Mouse (Mus musculus) cortical plate, adult 2 months (tissue): ENCODE measurements around the gene Ccdc185. TPM values are rescaled to one million over a fixed set of nuclear protein-coding genes. Genes with fewer than 3 reads are reported as not detected.

Experiments
- H3K27ac ChIP-seq: fragments of 200-500 bp; 2 replicates; pipeline ENCODE4 v1.5.1; 2012; ENCODE audit warnings: low read length, control low read depth, inconsistent platforms; ENCODE audit not compliant: insufficient read depth
- H3K4me1 ChIP-seq: fragments of 200-500 bp; 2 replicates; pipeline ENCODE4 v1.6.1; 2011; ENCODE audit warnings: low read length; ENCODE audit not compliant: control insufficient read depth, insufficient read depth
- H3K4me3 ChIP-seq: fragments of 200-500 bp; 2 replicates; pipeline ENCODE4 v1.5.1; 2011; ENCODE audit warnings: mild to moderate bottlenecking, low read length, control low read depth; ENCODE audit not compliant: insufficient read depth
- CTCF ChIP-seq: fragments of 200-500 bp; IDR thresholded peaks from 2 replicates; pipeline ENCODE4 v1.5.1; 2011; ENCODE audit warnings: mild to moderate bottlenecking, control low read depth, low read length; ENCODE audit not compliant: insufficient read depth; ENCODE audit errors: extremely low read depth
- POLR2A ChIP-seq: fragments of 200-500 bp; IDR thresholded peaks from 2 replicates; pipeline ENCODE4 v1.6.1; 2011; ENCODE audit warnings: mild to moderate bottlenecking, low read length, control low read depth; ENCODE audit not compliant: insufficient read depth; ENCODE audit errors: extremely low read depth
- polyA plus RNA-seq: library from polyadenylated mRNA; depleted of rRNA; stranded (reverse); fragments of >200 nt; gene quantifications from 2 replicates; pipeline ENCODE4 v1.2.3, GENCODE M21; 2012

The Ccdc185 gene
- polyA plus RNA-seq, 1 experiment, result not detected

DNA sequence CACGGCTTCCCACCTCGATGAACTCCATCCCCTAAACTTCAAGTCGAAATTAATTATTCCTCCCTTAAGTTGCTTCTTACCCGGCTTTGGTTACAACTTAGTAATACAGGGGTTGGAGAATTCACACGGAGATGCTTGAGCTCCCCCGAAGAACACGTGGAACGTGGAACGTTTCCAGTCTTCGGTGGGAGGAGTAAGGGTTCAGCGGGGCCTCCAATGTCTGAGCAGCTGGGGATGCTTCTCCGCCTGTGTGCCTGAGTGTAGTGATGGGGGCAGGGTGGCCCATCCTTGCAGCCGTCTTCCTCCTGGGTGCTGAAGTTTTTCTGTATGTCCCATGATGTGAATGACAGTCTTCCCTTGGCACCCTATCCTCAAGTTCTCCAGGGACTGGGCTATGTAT, 29.2 kb upstream of the Ccdc185 start:
- no peak overlapping the region for H3K27ac ChIP-seq
- no peak overlapping the region for H3K4me3 ChIP-seq
- peaks cover 2% of the 10 kb centered on the region for H3K4me1 ChIP-seq
- TF ChIP-seq CTCF, result no peak
- no peak for TF ChIP-seq POLR2A

DNA sequence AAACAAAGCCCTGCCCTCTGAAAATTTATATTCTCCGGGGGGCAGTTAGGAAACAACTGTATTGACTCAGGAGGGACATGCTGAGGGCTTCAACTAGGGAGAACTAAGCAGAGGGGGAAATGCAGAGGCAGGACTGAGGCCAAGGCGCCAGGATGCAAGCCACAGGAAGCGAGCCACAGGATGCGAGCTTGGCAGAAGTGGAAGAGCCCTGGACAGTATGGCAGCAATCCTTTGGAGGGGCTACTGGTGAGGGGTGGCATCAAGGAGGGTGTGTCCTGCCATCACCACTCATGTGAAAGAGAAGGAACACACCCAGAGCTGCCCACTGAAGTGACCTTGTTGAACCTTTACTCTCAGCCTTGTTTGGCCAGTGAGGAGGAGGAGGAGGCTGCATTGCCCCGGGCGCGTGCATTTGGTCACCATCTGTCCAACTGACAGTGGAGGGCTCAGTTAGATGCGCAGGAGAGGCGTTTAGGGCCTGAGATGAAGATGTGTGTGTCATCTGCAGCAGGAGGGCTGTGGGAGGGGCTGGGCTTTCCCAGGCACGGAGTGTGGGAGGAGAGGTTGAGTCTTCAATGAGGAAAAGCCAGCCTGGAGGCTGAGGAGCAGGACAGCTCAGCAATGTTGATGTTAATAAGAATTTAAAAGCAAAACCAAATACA, 27.9 kb upstream of the Ccdc185 start:
- H3K4me1 ChIP-seq, result peaks cover 2% of the 10 kb centered on the region
- no peak for TF ChIP-seq CTCF
- TF ChIP-seq POLR2A, result no peak
- no peak overlapping the region for H3K27ac ChIP-seq
- H3K4me3 ChIP-seq, result no peak overlapping the region

DNA sequence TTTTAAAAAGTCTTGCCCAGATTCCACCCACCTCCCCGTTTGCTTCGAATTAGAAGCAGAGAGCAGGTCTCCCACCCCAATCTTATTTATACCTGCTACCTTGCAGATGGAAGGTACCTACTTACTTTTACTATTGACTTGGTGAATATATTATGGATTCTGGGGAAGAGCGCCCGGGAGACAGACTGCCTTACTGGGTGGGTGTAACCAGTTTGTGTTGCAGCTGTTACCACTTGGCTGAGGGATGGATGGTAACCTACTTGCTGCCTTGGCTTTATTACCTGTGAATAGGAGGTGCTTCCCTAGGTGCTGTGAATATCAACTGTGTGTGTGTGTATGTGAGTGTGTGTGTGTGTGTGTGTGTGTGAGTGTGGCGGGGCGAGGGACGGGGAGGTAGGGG, 26.6 kb upstream of the Ccdc185 start:
- no peak overlapping the region for H3K4me3 ChIP-seq
- TF ChIP-seq POLR2A, result no peak
- TF ChIP-seq CTCF, result no peak
- peaks cover 2% of the 10 kb centered on the region for H3K4me1 ChIP-seq
- no peak overlapping the region for H3K27ac ChIP-seq

DNA sequence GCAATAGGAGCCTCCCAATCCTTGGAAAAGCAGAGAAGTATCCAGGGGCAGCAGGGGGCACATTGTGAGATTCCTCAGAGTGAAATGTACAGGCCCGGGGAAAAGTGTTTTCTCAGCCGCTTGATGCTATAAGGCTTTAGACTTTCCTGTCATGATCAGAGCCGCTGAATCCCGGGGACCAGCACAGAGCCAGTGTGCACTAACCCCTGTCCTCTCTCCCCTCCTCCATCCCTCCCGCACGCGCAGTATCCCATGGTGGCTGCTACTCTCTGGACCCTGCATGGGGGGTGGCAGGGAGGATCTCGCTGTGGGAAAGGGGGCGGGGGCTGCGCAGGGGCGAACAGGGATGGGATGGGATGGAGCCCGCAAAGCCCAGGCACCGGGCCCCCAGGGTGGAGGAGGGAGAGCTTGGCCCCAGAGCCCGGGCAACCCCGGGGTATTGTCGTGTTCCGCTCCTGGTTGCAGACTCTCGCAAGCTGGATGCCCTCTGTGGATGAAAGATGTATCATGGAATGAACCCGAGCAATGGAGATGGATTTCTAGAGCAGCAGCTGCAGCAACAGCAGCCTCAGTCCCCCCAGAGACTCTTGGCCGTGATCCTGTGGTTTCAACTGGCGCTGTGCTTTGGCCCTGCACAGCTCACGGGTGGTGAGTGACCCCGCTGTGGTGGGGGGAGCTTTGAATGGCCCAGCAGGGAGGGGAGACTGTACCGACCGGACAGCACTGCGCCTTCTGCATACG, 15.7 kb upstream of the Ccdc185 start:
- H3K4me3 ChIP-seq, result peak overlapping the region; percentile 59
- peaks cover 3% of the 10 kb centered on the region; the same call in 1 of the 2 replicates for H3K4me1 ChIP-seq
- no peak for TF ChIP-seq CTCF
- no peak for TF ChIP-seq POLR2A
- H3K27ac ChIP-seq, result peak overlapping the region; percentile 49; the same call in 1 of the 2 replicates

DNA sequence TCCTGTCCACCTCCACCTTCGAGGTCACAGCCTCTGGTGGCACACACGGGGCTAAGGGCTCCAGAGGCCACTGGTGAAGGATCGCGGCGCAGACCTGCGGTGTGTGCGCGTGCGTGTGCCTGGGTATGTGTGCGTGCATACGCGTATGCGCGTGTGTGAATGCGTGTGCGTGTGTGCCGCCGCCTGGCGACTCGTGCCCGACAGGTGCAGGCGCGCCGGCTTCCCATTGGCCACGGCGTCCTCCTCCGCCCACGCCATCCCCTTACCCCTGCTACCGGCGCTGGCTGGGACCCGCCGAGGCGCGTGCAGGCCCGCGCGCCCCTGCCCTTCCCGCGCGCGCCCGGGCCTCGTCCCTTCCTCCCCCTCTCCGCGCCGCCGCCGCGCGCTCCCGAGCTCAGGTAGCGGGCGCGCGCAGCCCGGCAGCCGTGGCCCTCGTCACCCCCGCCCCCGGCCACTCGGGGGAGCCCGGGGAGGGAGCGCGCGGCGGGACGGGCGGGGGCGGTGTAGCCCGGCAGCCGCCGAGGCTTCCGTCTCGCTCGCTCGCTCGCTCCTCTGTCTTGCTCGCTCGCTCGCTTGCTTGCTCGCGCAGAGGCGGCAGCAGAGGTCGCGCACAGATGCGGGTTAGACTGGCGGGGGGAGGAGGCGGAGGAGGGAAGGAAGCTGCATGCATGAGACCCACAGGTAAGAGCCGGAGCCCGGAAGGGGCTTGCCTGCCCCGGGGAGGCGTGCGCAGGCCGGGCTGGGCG, 14.9 kb upstream of the Ccdc185 start, which contains the start of gene Susd4:
Gene Susd4, plus strand, starts transcription at position 145 of the 746 bp plus-strand sequence.
- H3K4me3 ChIP-seq, result peak within 1 kb of the TSS; percentile 59
- peaks cover 3% of the 10 kb centered on the region; the same call in 1 of the 2 replicates for H3K4me1 ChIP-seq
- peak; percentile 79 for TF ChIP-seq POLR2A
- no peak for TF ChIP-seq CTCF
- H3K27ac ChIP-seq, result peak within 1 kb of the TSS; percentile 62

DNA sequence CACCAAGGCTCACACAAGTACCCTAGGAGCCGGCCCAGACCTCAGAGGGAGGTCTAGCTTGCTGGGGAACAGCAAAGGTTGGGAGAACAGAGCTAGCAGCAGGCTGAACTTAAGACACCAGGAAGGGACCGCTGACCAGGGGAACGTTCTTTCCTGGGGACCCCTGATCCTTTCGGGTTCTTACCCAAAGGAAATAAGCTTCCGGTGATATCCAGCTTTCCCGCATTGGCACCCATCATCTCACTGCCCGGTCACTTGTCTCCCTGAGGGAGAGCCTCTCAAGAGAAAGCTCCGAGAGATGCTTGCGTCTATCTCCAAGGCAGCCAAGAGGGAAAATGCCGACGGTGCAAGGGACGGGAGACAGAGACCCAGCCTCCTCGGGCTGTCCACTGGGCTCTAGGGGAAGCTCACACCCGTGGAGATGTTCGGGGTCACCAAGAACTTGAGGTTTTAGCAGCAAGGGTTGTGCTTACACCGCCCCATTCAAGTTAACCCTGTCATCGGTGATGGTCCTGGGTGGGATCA, 14.3 kb upstream of the Ccdc185 start:
- Histone ChIP-seq H3K4me3 (peak overlapping the region; percentile 59), H3K27ac (peak overlapping the region; percentile 62), H3K4me1 (peaks cover 3% of the 10 kb centered on the region; the same call in 1 of the 2 replicates)
- TF ChIP-seq CTCF (no peak), POLR2A (no peak)

DNA sequence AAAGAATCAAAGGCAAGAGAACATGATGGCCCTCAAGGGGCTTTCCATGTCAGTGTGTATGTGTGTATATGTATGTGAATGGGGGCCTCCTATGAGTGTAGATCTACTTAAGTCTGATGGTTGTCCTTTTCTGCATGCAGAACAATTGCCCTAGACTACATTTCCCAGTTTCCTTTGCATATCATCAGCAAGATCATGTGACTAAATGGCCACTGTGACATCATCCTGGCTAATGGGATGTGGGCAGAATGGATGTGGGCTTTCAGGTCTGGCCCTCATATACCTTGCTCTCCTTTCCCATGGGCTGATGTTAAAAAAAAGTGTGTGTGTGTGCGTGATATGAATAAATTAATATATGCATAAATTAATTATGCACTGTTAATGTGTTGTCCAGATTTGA, 9.8 kb upstream of the Ccdc185 start:
- Histone ChIP-seq H3K4me1 (no peaks in the 10 kb centered on the region), H3K4me3 (no peak overlapping the region), H3K27ac (no peak overlapping the region)
- no peak for TF ChIP-seq CTCF
- TF ChIP-seq POLR2A, result no peak

DNA sequence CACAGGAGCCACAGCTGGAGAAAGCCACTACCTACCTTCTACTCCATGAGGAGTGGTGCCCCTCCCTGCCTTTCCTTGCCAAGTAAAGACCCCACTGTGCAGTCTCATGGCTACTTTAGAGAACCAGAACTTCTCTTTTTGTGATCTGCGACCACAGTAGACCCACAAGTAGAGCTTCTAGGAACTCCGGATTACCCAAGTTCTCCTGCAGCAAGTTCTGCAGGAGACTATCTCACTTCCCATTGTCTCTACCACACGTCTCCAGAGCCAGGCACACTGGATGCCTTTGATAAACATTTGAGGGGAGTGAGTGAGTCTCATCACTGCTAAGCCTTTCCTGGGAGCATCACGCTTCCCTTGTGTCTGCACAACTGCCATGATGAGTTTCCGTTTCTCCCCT, 5.9 kb upstream of the Ccdc185 start:
- no peak overlapping the region for H3K4me3 ChIP-seq
- TF ChIP-seq CTCF (no peak), POLR2A (no peak)
- H3K27ac ChIP-seq, result no peak overlapping the region
- H3K4me1 ChIP-seq, result no peaks in the 10 kb centered on the region

DNA sequence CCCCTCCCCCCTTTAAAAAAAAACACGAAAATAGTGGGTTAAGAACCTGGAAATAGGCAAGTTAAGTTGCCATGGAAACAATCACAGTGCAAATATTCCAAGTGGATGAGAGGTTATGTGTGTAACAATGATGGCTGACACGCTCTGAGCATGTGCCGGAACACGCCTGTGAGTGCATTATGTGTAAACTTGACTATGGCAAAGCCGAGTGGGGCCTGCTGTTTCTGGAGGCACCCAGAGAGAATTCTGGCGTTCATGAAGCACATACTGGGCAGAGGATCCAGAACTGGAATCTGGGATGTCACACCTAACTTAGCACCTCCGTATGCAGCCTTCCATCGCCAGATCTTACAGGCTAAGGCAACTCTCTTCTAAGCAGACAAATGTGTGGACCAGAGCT, 4.7 kb upstream of the Ccdc185 start:
- no peak for TF ChIP-seq CTCF
- no peak for TF ChIP-seq POLR2A
- no peak overlapping the region for H3K4me3 ChIP-seq

More for the DNA sequence above, 4.7 kb upstream of the Ccdc185 start:
- Histone ChIP-seq H3K27ac (no peak overlapping the region), H3K4me1 (no peaks in the 10 kb centered on the region)
